Mouse (Mus musculus) hindbrain, embryonic 10.5 days (tissue): ENCODE measurements around the gene Dnajc3. TPM values are rescaled to one million over a fixed set of nuclear protein-coding genes. Genes with fewer than 3 reads are reported as not detected.
"Not testable (repeated sequence)": the region's sequence is repeated elsewhere in the genome, so short reads cannot be mapped to it uniquely, and the experiment has no call there.

Experiments
- DNase-seq: peaks from one replicate; pipeline ENCODE4 v3.0.0-alpha.2; 2017; ENCODE audit warnings: low spot score
- H3K27ac ChIP-seq: fragments of 300-500 bp; sonication (generic); 2 replicates; pipeline ENCODE4 v1.5.1; 2016; ENCODE audit warnings: mild to moderate bottlenecking, moderate library complexity
- H3K27me3 ChIP-seq: fragments of 300-500 bp; sonication (generic); 2 replicates; pipeline ENCODE4 v1.6.1; 2016; ENCODE audit warnings: mild to moderate bottlenecking; ENCODE audit not compliant: poor library complexity, insufficient read depth, severe bottlenecking
- H3K36me3 ChIP-seq: fragments of 300-500 bp; sonication (generic); 2 replicates; pipeline ENCODE4 v1.6.1; 2016; ENCODE audit warnings: mild to moderate bottlenecking, moderate library complexity
- H3K4me1 ChIP-seq: fragments of 300-500 bp; sonication (generic); replicated peaks from 2 replicates; pipeline ENCODE4 v1.6.1; 2016; ENCODE audit warnings: mild to moderate bottlenecking
- H3K4me3 ChIP-seq: fragments of 300-500 bp; sonication (generic); 2 replicates; pipeline ENCODE4 v1.5.1; 2016; ENCODE audit warnings: mild to moderate bottlenecking, moderate library complexity
- H3K9me3 ChIP-seq: fragments of 300-500 bp; sonication (generic); 2 replicates; pipeline ENCODE4 v1.6.1; 2016; ENCODE audit warnings: mild to moderate bottlenecking, moderate library complexity
- WGBS: fragments of 180-500 bp; shearing (Covaris S2); methylation state at CpG from one replicate; pipeline ENCODE4 v1.1.7; 2016; 5-methylcytosine and 5-hydroxymethylcytosine counted together
- polyA plus RNA-seq: library from polyadenylated mRNA; unstranded; fragments of >200 nt; fragmentation: Nextera tagmentation; extraction: Ambion mirVana; gene quantifications from 2 replicates; pipeline ENCODE4 v1.2.1, GENCODE M21; 2016

Dnajc3 gene
- polyA plus RNA-seq, 1 experiment from 2014 or later = 25.4 TPM

- no peak for DNase-seq
- Histone ChIP-seq H3K9me3 (no peaks in the 10 kb centered on the region), H3K4me1 (no peaks in the 10 kb centered on the region), H3K36me3 (peaks cover 85% of the 10 kb centered on the region), H3K27me3 (no peaks in the 10 kb centered on the region), H3K4me3 (no peak overlapping the region), H3K27ac (no peak overlapping the region)
- 85% methylated on average over 7 of the region's 7 CpGs for WGBS
These were observed 42.0 kb downstream of the Dnajc3 start for GRCm38 (mm10) chr14:118979571-118980325.

GRCm38 (mm10) chr14:118980358-118980757 lies 42.6 kb downstream of the Dnajc3 start:
- Histone ChIP-seq H3K4me1 (no peaks in the 10 kb centered on the region), H3K9me3 (no peaks in the 10 kb centered on the region), H3K27me3 (no peaks in the 10 kb centered on the region), H3K36me3 (peaks cover 80% of the 10 kb centered on the region), H3K27ac (no peak overlapping the region), H3K4me3 (no peak overlapping the region)
- no peak for DNase-seq
- WGBS = 75% methylated on average over 5 of the region's 5 CpGs

DNA sequence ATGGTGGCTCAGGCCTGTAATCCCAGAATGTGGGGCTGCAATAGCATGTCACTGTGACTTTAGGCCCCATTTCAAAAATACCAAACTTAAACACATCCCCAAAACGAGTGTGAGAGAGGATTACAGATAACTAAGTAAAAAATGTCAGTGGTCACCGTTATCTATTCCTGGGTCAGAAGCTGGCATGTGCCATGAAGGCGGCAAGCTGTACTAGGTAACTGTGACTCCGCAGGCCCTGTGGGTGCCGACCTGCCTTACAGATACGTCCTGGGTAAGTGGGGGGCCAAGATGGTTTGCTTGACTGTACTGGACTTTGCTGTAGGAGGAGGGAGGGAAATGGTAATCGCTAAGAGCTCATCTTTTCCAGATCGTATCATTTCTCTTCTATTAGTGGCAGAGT lies 43.1 kb downstream of the Dnajc3 start:
- no peaks in the 10 kb centered on the region for H3K27me3 ChIP-seq
- H3K4me3 ChIP-seq = no peak overlapping the region
- peaks cover 78% of the 10 kb centered on the region for H3K36me3 ChIP-seq
- H3K9me3 ChIP-seq = no peaks in the 10 kb centered on the region
- H3K27ac ChIP-seq = no peak overlapping the region
- no peak for DNase-seq
- WGBS = 89% methylated on average over 8 of the region's 8 CpGs
- no peaks in the 10 kb centered on the region for H3K4me1 ChIP-seq

GRCm38 (mm10) chr14:118981711-118982428 lies 44.1 kb downstream of the Dnajc3 start:
- DNase-seq, H3K27me3 ChIP-seq, H3K9me3 ChIP-seq, H3K4me3 ChIP-seq, H3K27ac ChIP-seq, H3K4me1 ChIP-seq: not testable (repeated sequence)
- 93% methylated on average over 5 of the region's 6 CpGs for WGBS
- peaks cover 69% of the 10 kb centered on the region for H3K36me3 ChIP-seq

- DNase-seq, H3K4me1 ChIP-seq, H3K9me3 ChIP-seq, H3K4me3 ChIP-seq, H3K27ac ChIP-seq, H3K27me3 ChIP-seq: not testable (repeated sequence)
- WGBS = 77% methylated on average over 11 of the region's 11 CpGs
- H3K36me3 ChIP-seq = peaks cover 62% of the 10 kb centered on the region
These were observed 44.8 kb downstream of the Dnajc3 start for GRCm38 (mm10) chr14:118982429-118983045.

- Histone ChIP-seq H3K4me1 (no peaks in the 10 kb centered on the region; the same call in 1 of the 2 replicates), H3K36me3 (peaks cover 54% of the 10 kb centered on the region), H3K9me3 (no peaks in the 10 kb centered on the region), H3K27ac (no peak overlapping the region), H3K27me3 (no peaks in the 10 kb centered on the region), H3K4me3 (no peak overlapping the region)
- DNase-seq = no peak
These were observed 45.6 kb downstream of the Dnajc3 start for GRCm38 (mm10) chr14:118983396-118983795.

GRCm38 (mm10) chr14:118984161-118984560 lies 46.4 kb downstream of the Dnajc3 start:
- 85% methylated on average over 4 of the region's 4 CpGs for WGBS
- H3K36me3 ChIP-seq = peaks cover 46% of the 10 kb centered on the region
- H3K27ac ChIP-seq = no peak overlapping the region
- no peaks in the 10 kb centered on the region for H3K9me3 ChIP-seq
- DNase-seq = no peak
- H3K27me3 ChIP-seq = no peaks in the 10 kb centered on the region
- H3K4me1 ChIP-seq = no peaks in the 10 kb centered on the region; the same call in 1 of the 2 replicates
- no peak overlapping the region for H3K4me3 ChIP-seq

DNA sequence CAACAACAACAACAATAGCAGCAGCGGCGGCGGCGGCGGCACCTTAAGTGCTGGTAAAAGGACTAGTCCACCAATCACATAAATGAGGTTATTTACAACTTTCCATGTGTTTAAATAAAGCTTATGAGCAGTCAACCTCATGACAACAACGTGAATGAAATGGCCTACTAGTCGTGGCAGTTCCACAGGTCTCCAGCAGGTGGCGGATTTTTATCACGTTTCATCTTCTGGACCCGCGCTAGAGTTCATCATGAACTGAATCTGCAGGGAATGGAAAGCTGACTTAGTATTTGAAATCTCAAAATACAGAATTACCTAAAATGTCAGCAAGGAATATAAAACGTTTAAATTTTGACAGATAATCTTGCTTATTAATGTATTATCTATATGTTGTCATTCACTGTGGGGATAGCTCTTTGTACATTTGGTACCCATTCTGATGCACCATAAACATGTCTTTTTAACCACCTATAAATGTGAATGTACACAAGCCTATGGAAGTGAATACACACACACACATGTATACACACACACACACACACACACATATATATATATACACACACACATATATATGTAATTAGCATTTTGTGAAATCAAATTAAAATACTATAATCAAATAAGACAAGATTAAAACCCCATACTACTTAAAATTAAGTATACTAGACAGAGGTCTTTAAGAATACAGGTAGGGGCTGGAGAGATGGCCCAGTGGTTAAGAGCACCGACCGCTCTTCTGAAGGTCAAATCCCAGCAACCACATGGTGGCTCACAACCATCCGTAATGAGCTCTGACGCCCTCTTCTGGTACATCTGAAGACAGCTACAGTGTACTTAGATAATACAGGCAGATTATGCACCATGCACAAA lies 49.1 kb downstream of the Dnajc3 start:
- no peak overlapping the region for H3K4me3 ChIP-seq
- DNase-seq = peak; percentile 67
- H3K27me3 ChIP-seq = no peaks in the 10 kb centered on the region
- no peaks in the 10 kb centered on the region; the same call in 1 of the 2 replicates for H3K4me1 ChIP-seq
- peaks cover 26% of the 10 kb centered on the region for H3K36me3 ChIP-seq
- H3K9me3 ChIP-seq = no peaks in the 10 kb centered on the region
- 40% methylated on average over 16 of the region's 16 CpGs for WGBS
- H3K27ac ChIP-seq = no peak overlapping the region

DNA sequence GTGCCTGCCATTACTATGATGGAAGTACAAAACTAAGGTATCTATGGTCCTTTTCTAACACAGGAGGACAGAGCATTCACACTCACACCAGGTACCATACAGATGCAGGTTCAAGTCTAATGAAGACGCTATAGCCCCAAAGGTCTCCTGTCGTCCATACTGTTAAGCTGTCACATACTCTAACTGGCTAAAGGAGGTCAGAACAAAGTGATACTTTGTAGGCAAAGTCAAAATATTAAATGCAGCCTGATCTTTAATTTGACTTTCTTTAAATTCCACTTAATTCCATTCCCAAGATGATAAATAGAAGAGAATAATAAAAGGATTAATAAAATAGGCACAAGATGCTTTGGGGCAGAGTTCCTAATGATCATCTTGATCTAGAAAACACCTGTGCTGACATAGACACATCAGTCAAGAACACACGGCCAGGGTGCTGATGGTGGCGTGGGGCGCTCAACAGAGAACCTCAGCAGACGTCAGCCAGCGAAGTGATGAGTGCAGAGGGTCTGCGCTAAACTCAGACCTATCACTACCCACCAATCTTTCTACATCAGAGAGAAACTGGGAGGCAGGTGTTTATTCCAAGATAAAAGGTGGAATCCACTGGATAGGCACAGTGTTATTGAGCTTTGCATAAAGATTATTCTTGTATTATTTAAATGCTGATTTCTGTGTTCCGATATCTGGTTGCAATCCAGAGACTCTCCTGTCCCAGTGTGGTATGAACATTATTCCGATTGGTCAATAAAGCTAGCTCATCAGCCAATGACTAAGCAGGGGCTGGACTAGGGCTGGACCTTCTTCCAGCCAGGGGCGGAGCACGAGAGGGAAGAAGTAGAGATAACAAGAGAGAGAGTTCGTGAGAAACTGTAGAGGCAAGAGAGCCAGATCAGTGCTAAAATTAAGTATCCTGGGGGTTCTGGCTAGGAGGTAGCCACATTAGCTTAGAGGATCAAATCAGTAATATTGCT lies 50.0 kb downstream of the Dnajc3 start:
- no peak for DNase-seq
- no peaks in the 10 kb centered on the region for H3K27me3 ChIP-seq
- whole genome bisulfite sequencing = 51% methylated on average over 13 of the region's 13 CpGs
- H3K4me3 ChIP-seq = no peak overlapping the region
- H3K9me3 ChIP-seq = no peaks in the 10 kb centered on the region
- H3K36me3 ChIP-seq = peaks cover 29% of the 10 kb centered on the region
- H3K27ac ChIP-seq = no peak overlapping the region
- H3K4me1 ChIP-seq = no peaks in the 10 kb centered on the region; the same call in 1 of the 2 replicates

DNA sequence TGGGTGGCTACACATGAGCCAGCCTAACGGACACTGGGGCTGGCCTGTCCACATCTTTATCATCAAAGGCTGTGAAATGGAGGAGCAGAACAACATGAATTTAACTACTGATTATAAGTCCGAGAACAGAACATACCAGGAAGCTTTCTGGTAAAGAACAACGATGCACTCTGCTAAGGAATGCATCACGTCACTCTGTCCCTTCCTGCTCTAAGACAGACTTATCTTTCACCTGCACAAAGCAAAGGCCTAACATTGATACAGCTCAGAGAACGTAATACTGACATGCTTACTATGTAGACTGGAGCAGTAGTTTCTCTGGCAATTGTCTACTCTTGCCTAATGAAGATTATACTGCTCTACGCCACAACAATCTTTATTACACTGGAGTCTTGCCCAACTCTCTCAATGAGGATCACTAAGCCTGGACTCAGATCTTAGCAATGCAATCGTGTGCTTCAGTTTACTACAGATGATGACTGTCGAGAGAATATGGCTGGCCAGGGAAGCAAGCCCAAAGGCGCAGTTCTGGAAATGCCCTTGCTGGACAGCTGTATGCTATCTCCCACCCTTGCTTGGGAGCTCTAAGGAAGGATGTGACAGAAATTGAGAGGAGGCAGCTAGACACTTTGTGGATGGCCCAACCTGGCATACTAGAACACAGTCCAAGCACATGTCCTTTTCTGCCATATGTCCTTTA lies 57.6 kb downstream of the Dnajc3 start:
- DNase-seq = no peak
- 93% methylated on average over 9 of the region's 9 CpGs for WGBS
- peaks cover 48% of the 10 kb centered on the region for H3K36me3 ChIP-seq
- H3K9me3 ChIP-seq = no peaks in the 10 kb centered on the region
- no peaks in the 10 kb centered on the region for H3K27me3 ChIP-seq
- H3K4me3 ChIP-seq = no peak overlapping the region
- H3K27ac ChIP-seq = no peak overlapping the region
- H3K4me1 ChIP-seq = no peaks in the 10 kb centered on the region

- H3K9me3 ChIP-seq = no peaks in the 10 kb centered on the region
- no peaks in the 10 kb centered on the region for H3K27me3 ChIP-seq
- peak; percentile 29 for DNase-seq
- no peak overlapping the region for H3K27ac ChIP-seq
- no peak overlapping the region for H3K4me3 ChIP-seq
- H3K36me3 ChIP-seq = peaks cover 21% of the 10 kb centered on the region
- H3K4me1 ChIP-seq = peaks cover 16% of the 10 kb centered on the region
These were observed 65.5 kb downstream of the Dnajc3 start for GRCm38 (mm10) chr14:119003320-119003719.
